Mouse (Mus musculus): Measurements from ENCODE around the gene Hdc.
A peak's percentile ranks its signal among the peaks of the same experiment; 100 is the strongest.

The Hdc gene

GRCm38 (mm10) chr2:126601918-126602600 is 17.0 kb downstream of the Hdc start:
- no peak for DNase-seq (ENCODE audit: inconsistent age in 2 of 2, low spot score in 1 of 2)

- DNase-seq (ENCODE audit: inconsistent age in 2 of 2, low spot score in 1 of 2): peak in 1 of 2 experiments; percentile 83
These were observed 18.6 kb downstream of the Hdc start for GRCm38 (mm10) chr2:126600533-126600932.

- peak; percentile 20 to 76 for DNase-seq (ENCODE audit: inconsistent age in 2 of 2, low spot score in 1 of 2)
These were observed 20.1 kb downstream of the Hdc start for GRCm38 (mm10) chr2:126599005-126599404.

GRCm38 (mm10) chr2:126598359-126598758 is 20.7 kb downstream of the Hdc start:
- no peak for DNase-seq (ENCODE audit: inconsistent age in 2 of 2, low spot score in 1 of 2)

GRCm38 (mm10) chr2:126597279-126598241 is 21.5 kb downstream of the Hdc start:
- peak in 1 of 2 experiments; percentile 35 for DNase-seq (ENCODE audit: inconsistent age in 2 of 2, low spot score in 1 of 2)

- no peak for DNase-seq (ENCODE audit: inconsistent age in 2 of 2, low spot score in 1 of 2)
These were observed 22.6 kb downstream of the Hdc start for GRCm38 (mm10) chr2:126596347-126597072.

GRCm38 (mm10) chr2:126593831-126594610 is 25.1 kb downstream of the Hdc start:
- peak; percentile 67 to 86 for DNase-seq (ENCODE audit: inconsistent age in 2 of 2, low spot score in 1 of 2)

- no peak for DNase-seq (ENCODE audit: inconsistent age in 2 of 2, low spot score in 1 of 2)
These were observed 27.8 kb downstream of the Hdc start for GRCm38 (mm10) chr2:126591304-126591703.

- no peak for DNase-seq (ENCODE audit: inconsistent age in 2 of 2, low spot score in 1 of 2)
These were observed 31.6 kb downstream of the Hdc start for GRCm38 (mm10) chr2:126587468-126587867.

GRCm38 (mm10) chr2:126584621-126585369 is 34.3 kb downstream of the Hdc start:
- DNase-seq (ENCODE audit: inconsistent age in 2 of 2, low spot score in 1 of 2): no peak

- DNase-seq (ENCODE audit: inconsistent age in 2 of 2, low spot score in 1 of 2): no peak
These were observed 35.1 kb downstream of the Hdc start for GRCm38 (mm10) chr2:126583960-126584359.

- no peak for DNase-seq (ENCODE audit: inconsistent age in 2 of 2, low spot score in 1 of 2)
These were observed 39.8 kb downstream of the Hdc start for GRCm38 (mm10) chr2:126579282-126579681.

GRCm38 (mm10) chr2:126577362-126577761 is 41.7 kb downstream of the Hdc start:
- no peak for DNase-seq (ENCODE audit: inconsistent age in 2 of 2, low spot score in 1 of 2)

- DNase-seq (ENCODE audit: inconsistent age in 2 of 2, low spot score in 1 of 2): no peak
These were observed 43.5 kb downstream of the Hdc start for GRCm38 (mm10) chr2:126575391-126576176.

GRCm38 (mm10) chr2:126572747-126573146 is 46.4 kb downstream of the Hdc start:
- DNase-seq (ENCODE audit: inconsistent age in 2 of 2, low spot score in 1 of 2): no peak

- no peak for DNase-seq (ENCODE audit: inconsistent age in 2 of 2, low spot score in 1 of 2)
These were observed 46.9 kb downstream of the Hdc start for GRCm38 (mm10) chr2:126572163-126572562.

GRCm38 (mm10) chr2:126563411-126564105 is 55.5 kb downstream of the Hdc start:
- DNase-seq (ENCODE audit: inconsistent age in 2 of 2, low spot score in 1 of 2): peak in 1 of 2 experiments; percentile 39

- no peak for DNase-seq (ENCODE audit: inconsistent age in 2 of 2, low spot score in 1 of 2)
These were observed 59.0 kb downstream of the Hdc start for GRCm38 (mm10) chr2:126560094-126560493.

Data from adrenal gland, adult (tissue).